Mouse (Mus musculus) thymus, adult 2 months (tissue): ENCODE results near the gene Higd1c. TPM values are rescaled to one million over a fixed set of nuclear protein-coding genes. Genes with fewer than 3 reads are reported as not detected.
"Not testable (repeated sequence)": the region's sequence is repeated elsewhere in the genome, so short reads cannot be mapped to it uniquely, and the experiment has no call there.

Experiments
- DNase-seq: peaks from one replicate; pipeline ENCODE4 v3.0.0; 2021
- H3K27ac ChIP-seq: fragments of 200-500 bp; 2 replicates; pipeline ENCODE4 v1.5.1; 2012; ENCODE audit warnings: low read length, control low read depth; ENCODE audit not compliant: control insufficient read depth, insufficient read depth
- H3K27me3 ChIP-seq: fragments of 200-500 bp; 2 replicates; pipeline ENCODE4 v1.6.1; 2012; ENCODE audit warnings: mild to moderate bottlenecking, low read length, moderate library complexity, mixed read lengths; ENCODE audit not compliant: control insufficient read depth, insufficient read depth
- H3K36me3 ChIP-seq: fragments of 200-500 bp; 2 replicates; pipeline ENCODE4 v1.6.1; 2012; ENCODE audit warnings: mild to moderate bottlenecking, low read length, moderate library complexity; ENCODE audit not compliant: control insufficient read depth, insufficient read depth
- H3K4me1 ChIP-seq: fragments of 200-500 bp; replicated peaks from 2 replicates; pipeline ENCODE4 v1.6.1; 2012; ENCODE audit warnings: low read length; ENCODE audit not compliant: control insufficient read depth, insufficient read depth
- H3K4me3 ChIP-seq: fragments of 200-500 bp; 2 replicates; pipeline ENCODE4 v1.5.1; 2012; ENCODE audit warnings: mild to moderate bottlenecking, low read length, control low read depth, moderate library complexity; ENCODE audit not compliant: control insufficient read depth, insufficient read depth
- CTCF ChIP-seq: fragments of 200-500 bp; IDR thresholded peaks from 2 replicates; pipeline ENCODE4 v1.5.1; 2012; ENCODE audit warnings: mild to moderate bottlenecking, control low read depth, low read length, moderate library complexity, borderline replicate concordance; ENCODE audit not compliant: control insufficient read depth, poor library complexity, insufficient read depth; ENCODE audit errors: extremely low read depth
- POLR2A ChIP-seq: fragments of 200-500 bp; IDR thresholded peaks from 2 replicates; pipeline ENCODE4 v1.6.1; 2012; ENCODE audit warnings: mild to moderate bottlenecking, low read length, control low read depth, moderate library complexity; ENCODE audit not compliant: control insufficient read depth, poor library complexity, insufficient read depth; ENCODE audit errors: extremely low read depth
- WGBS: fragments of 180-500 bp; shearing (Covaris S2); methylation state at CpG from one replicate; pipeline ENCODE4 v1.1.7; 2018; 5-methylcytosine and 5-hydroxymethylcytosine counted together
- polyA plus RNA-seq: library from polyadenylated mRNA; depleted of rRNA; stranded (reverse); fragments of >200 nt; gene quantifications from 2 replicates; pipeline ENCODE4 v1.2.3, GENCODE M21; 2012; rRNA removed

Gene Higd1c
- polyA plus RNA-seq = not detected in 2 replicates

GRCm38 (mm10) chr15:100364242-100364641 lies at the start of gene Higd1c:
Higd1c (plus strand) TSS chr15:100364542.
- 88% methylated on average over 7 of the region's 7 CpGs for WGBS
- Histone ChIP-seq H3K4me1 (no peaks in the 10 kb centered on the region; the same call in 1 of the 2 replicates), H3K27me3 (no peaks in the 10 kb centered on the region), H3K27ac (no peak within 1 kb of the TSS), H3K36me3 (no peaks in the 10 kb centered on the region), H3K4me3 (no peak within 1 kb of the TSS)
- TF ChIP-seq CTCF (no peak), POLR2A (no peak)
- no peak for DNase-seq

- H3K27ac ChIP-seq, H3K27me3 ChIP-seq, DNase-seq, H3K4me1 ChIP-seq, H3K4me3 ChIP-seq, H3K36me3 ChIP-seq: not testable (repeated sequence)
- 86% methylated on average over 4 of the region's 4 CpGs for WGBS
Measured at GRCm38 (mm10) chr15:100318014-100318671, 46.2 kb upstream of the Higd1c start.

GRCm38 (mm10) chr15:100319884-100320283 lies 44.5 kb upstream of the Higd1c start:
- H3K27ac ChIP-seq = no peak overlapping the region
- no peaks in the 10 kb centered on the region for H3K27me3 ChIP-seq
- no peak for TF ChIP-seq CTCF
- no peak for TF ChIP-seq POLR2A
- no peak for DNase-seq
- no peak overlapping the region for H3K4me3 ChIP-seq
- no peaks in the 10 kb centered on the region for H3K4me1 ChIP-seq
- no peaks in the 10 kb centered on the region for H3K36me3 ChIP-seq
- 97% methylated on average over 1 of the region's 1 CpGs for WGBS

- DNase-seq = no peak
- Histone ChIP-seq H3K27ac (no peak overlapping the region), H3K4me1 (no peaks in the 10 kb centered on the region), H3K36me3 (no peaks in the 10 kb centered on the region), H3K4me3 (no peak overlapping the region), H3K27me3 (no peaks in the 10 kb centered on the region)
- whole genome bisulfite sequencing = 83% methylated on average over 9 of the region's 9 CpGs
- TF ChIP-seq CTCF (no peak), POLR2A (no peak)
Measured at GRCm38 (mm10) chr15:100320295-100320905, 43.9 kb upstream of the Higd1c start.

GRCm38 (mm10) chr15:100321134-100321533 lies 43.2 kb upstream of the Higd1c start:
- 72% methylated on average over 5 of the region's 5 CpGs for WGBS
- no peak overlapping the region for H3K27ac ChIP-seq

GRCm38 (mm10) chr15:100324021-100324591 lies 40.2 kb upstream of the Higd1c start:
- TF ChIP-seq CTCF = no peak
- TF ChIP-seq POLR2A = no peak
- WGBS = 92% methylated on average over 12 of the region's 12 CpGs
- Histone ChIP-seq H3K27ac (no peak overlapping the region), H3K27me3 (no peaks in the 10 kb centered on the region), H3K4me1 (no peaks in the 10 kb centered on the region), H3K36me3 (no peaks in the 10 kb centered on the region), H3K4me3 (no peak overlapping the region)
- no peak for DNase-seq

More at GRCm38 (mm10) chr15:100321134-100321533, 43.2 kb upstream of the Higd1c start:
- Histone ChIP-seq H3K4me1 (no peaks in the 10 kb centered on the region), H3K36me3 (no peaks in the 10 kb centered on the region), H3K27me3 (no peaks in the 10 kb centered on the region), H3K4me3 (no peak overlapping the region)
- TF ChIP-seq CTCF (no peak), POLR2A (no peak)
- DNase-seq = no peak
